Mouse (Mus musculus) spleen, postnatal 10 days (tissue): ENCODE measurements around the gene Ryr2.
"Not testable (repeated sequence)": the region's sequence is repeated elsewhere in the genome, so short reads cannot be mapped to it uniquely, and the experiment has no call there.

Experiments used
- DNase-seq, 2 experiments: peaks; one replicate each; pipeline ENCODE4 v3.0.0; 2021 to 2022; ENCODE audit warnings: low spot score in 2 of 2

Gene Ryr2

GRCm38 (mm10) chr13:11941724-11942123 lies 165.0 kb downstream of the Ryr2 start:
- no peak for DNase-seq

- DNase-seq: not testable (repeated sequence)
Measured at GRCm38 (mm10) chr13:11934297-11935060, 172.3 kb downstream of the Ryr2 start.

GRCm38 (mm10) chr13:11933334-11933733 lies 173.4 kb downstream of the Ryr2 start:
- no peak for DNase-seq

DNA sequence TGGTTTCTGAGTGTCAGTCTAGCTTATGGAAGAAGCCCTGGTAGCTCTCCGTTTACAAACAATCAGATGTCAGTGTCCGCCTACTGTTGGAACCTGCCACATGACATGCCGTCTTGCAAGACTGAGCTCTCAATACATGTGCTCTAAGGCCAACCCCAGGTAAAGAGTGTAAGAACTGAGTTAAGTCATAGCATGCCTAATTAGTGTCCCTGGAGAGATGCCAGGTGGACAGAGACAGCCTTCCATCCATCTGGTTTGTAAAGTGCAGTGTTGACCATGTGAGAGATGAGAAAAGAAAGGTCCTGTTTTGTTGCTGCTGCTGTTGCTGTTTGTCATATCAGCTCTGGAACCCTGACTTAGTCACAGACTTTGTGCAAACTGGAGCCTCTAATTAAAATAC lies 178.0 kb downstream of the Ryr2 start:
- DNase-seq: no peak

- no peak for DNase-seq
Measured at GRCm38 (mm10) chr13:11927727-11928126, 179.0 kb downstream of the Ryr2 start.

DNA sequence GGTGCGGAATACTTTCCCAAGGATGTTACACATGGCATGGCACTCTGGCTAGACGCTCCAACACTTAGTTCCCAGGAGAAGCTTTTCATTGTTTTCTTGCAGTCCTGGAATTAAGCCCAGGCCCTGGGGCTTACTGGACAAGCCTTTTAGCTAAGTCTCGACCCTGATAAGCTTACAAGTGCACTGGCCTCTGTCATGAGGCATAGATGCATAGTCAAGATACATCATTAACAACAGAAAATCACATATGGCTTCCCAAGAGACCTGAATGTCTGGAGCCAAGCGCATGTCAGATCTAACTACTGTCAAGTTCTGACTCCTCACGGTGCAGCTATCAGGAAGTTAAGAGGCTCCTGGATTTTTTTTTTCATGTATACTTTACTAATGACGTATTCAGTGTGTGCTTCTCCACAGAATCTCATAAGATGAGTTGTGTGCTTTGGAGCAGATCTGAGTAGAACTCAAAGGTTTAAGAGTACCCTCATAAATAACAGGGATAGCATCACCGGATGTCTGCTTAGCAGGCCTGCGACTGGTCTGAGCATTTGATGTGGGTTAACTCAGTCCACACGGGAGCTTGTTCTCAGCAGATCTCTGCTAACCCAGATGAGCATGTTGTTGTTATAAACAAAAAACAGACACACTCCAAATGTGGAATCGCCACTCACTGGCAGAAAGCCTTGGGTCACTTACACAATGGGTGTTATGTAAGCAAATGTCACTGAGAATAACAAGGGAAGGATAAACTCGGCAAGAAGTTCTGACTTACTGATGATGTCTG lies 179.8 kb downstream of the Ryr2 start:
- DNase-seq: no peak

GRCm38 (mm10) chr13:11926215-11926614 lies 180.5 kb downstream of the Ryr2 start:
- no peak for DNase-seq

DNA sequence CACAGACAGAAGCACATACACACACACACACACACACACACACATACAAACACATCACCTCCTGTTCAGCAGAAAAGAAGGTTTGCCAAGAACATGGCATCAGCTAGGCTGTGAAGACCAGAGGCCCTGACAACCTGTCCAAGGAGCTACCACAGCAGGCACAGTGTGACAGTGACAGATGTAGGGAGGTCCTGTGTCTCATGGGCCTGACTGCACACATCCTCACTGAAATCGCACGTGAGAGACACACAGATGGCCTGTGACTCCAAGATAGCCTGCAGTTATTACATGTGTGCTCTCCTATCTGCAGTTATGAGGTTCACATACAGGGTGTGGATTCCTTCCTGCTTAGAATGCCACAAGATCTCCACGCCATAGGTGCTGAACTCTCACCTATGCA lies 182.0 kb downstream of the Ryr2 start:
- DNase-seq: no peak

- no peak for DNase-seq
Measured at GRCm38 (mm10) chr13:11920495-11920894, 186.2 kb downstream of the Ryr2 start.

- DNase-seq: no peak
Measured at GRCm38 (mm10) chr13:11919448-11919847, 187.3 kb downstream of the Ryr2 start.

DNA sequence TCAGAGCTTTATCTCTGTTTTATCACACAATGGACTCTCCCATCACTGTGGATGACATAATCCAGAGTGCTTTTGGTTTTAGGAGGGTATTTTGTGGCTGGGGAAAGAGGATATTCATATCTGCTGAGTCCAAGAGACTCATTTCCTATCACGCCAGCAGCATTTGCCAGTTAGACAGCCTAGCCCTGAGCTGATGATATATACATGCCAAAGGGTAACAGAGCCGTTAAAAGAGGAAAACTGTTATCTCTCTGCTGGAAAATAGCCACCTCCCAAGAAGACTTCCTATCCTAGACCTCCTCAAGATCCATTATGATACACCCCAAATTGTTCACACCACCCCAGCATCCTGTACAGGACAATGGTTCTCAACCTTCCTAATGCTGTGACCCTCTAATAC lies 191.1 kb downstream of the Ryr2 start:
- DNase-seq: no peak

GRCm38 (mm10) chr13:11914682-11915081 lies 192.1 kb downstream of the Ryr2 start:
- no peak for DNase-seq

GRCm38 (mm10) chr13:11912208-11912607 lies 194.5 kb downstream of the Ryr2 start:
- DNase-seq: no peak

- no peak for DNase-seq
Measured at GRCm38 (mm10) chr13:11908123-11908522, 198.6 kb downstream of the Ryr2 start.

DNA sequence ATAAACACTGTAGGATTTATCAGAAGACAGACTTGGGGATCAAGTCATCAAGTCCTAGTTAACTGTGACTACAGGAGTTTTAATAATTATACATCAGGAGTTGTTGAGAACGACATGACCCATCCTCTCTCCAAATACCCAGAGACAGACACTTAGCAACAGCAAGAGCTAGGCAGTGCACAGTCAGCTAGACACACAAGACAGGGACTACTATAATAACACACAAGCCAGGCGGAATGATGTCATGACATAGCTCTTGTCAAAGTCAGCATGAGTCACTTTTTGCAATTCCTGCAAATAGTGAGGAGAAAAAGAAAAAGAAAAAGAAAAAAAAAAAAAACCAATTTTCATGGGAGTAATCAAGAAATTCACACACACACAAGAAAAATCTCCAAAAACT lies 201.6 kb downstream of the Ryr2 start:
- no peak for DNase-seq

- no peak for DNase-seq
Measured at GRCm38 (mm10) chr13:11903272-11903671, 203.5 kb downstream of the Ryr2 start.

DNA sequence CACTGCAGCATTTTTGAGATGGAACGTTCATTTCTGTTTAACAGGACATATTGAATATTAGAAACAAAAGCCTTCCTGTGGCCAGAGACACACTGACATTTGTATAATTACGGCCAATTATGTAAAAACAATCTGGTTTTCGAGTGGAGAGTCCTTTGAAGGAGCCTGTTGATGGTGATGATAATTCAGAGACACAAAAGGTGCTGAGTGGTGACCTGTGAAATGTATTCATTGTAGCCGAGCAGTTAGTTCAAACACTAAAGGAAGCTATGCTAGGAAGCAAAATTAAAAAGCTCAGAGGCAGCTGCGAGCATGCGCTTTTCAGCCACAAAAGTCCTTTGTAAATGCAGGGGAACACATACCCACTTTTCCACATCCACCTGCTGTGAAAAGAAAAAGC lies 203.9 kb downstream of the Ryr2 start:
- no peak for DNase-seq

GRCm38 (mm10) chr13:11900631-11901030 lies 206.1 kb downstream of the Ryr2 start:
- DNase-seq: no peak

DNA sequence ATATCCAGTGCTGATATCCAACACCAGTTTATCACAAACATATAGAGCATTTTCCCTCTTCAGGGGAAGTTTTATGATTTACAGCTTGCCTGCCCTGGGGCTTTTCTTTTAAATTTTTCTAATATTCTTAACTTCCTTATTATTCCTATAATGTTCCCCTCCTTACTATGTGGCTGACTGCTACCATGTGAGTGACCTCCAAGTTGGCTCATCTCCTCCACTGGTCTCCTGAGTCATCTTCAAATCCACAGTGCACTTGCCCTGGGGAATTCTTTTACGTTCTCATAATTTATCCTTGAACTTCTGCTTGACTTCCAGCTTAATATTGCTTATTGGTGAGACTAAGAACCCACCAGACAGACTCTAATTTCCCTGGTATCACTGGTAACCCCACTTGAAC lies 211.1 kb downstream of the Ryr2 start:
- DNase-seq: no peak

- no peak for DNase-seq
Measured at GRCm38 (mm10) chr13:11891739-11892138, 215.0 kb downstream of the Ryr2 start.

DNA sequence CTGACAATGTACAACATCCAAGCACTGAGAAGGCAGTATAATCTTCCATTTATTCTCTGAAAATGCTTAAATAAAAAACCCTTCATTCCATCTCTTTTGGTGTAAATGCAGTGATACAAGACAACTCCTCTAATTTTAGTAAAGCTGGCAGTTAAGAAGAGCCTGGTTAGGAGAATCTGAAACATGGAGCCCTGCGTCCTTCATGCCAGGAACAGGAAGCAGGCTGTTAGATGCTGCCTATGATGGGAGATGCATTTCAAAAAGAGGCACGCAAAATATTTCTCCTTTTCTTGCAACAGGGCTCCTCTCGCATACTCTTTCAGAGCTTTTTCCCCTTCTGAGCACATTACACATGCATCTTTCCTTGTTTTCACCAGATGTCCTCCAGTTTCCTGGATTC lies 215.6 kb downstream of the Ryr2 start:
- DNase-seq: no peak

DNA sequence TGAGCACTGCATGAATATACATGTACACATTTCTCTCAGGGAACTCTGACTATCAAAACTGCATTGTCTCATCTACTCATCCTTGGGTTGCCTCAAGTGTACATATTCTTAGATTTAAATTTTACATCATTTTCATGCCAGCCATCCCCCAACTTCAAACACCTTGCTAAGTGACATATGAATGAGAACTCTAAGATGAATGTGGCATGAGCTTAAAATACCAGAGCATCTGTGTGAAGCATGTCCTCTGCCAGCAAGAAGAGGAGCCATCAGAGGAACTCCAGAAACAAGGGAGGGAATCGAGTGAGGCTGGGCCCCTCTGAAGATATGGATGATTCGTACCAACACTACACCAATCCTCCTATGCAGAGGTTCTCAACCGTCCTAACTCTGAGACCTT lies 222.6 kb downstream of the Ryr2 start:
- no peak for DNase-seq

DNA sequence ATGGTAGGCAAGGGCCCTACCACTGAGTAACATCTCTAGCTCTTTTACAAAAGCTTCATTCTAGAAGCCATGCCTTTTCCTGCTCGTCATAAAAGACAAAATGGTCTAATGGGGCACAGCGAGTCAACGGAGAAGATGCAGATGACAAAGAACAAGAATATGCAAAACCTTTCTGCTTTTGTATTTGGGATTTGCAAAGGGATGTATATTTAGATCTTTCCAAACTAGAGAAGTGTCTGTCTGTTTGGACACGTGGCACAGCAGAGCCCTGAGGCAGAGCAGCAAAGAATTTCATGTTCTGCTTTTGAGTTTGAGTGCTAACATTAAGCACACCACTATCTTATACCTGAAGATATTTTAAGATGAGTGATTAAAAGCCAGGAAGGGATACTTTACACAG lies 224.4 kb downstream of the Ryr2 start:
- no peak for DNase-seq
